Mouse (Mus musculus) C2C12 (cell line): ENCODE data around the gene Fkbp4.

Source experiments
- CTCF ChIP-seq: IDR thresholded peaks from one replicate; pipeline ENCODE4 v1.5.1; 2011; ENCODE audit not compliant: control insufficient read depth, insufficient read depth, insufficient read length
- FOSL1 ChIP-seq: IDR thresholded peaks from one replicate; pipeline ENCODE4 v1.8.0; 2011; ENCODE audit warnings: mild to moderate bottlenecking, low read length; ENCODE audit not compliant: poor library complexity, insufficient read depth, severe bottlenecking
- MAX ChIP-seq: IDR thresholded peaks from one replicate; pipeline ENCODE4 v1.6.1; 2011; ENCODE audit warnings: mild to moderate bottlenecking, control low read depth
- MYOD1 ChIP-seq: IDR thresholded peaks from one replicate; pipeline ENCODE4 v1.6.1; 2011; ENCODE audit warnings: low read depth; ENCODE audit not compliant: control insufficient read depth, insufficient read length
- MYOG ChIP-seq: IDR thresholded peaks from one replicate; pipeline ENCODE4 v1.6.1; 2011; ENCODE audit not compliant: control insufficient read depth, insufficient read length; ENCODE audit errors: extremely low read depth
- USF1 ChIP-seq: IDR thresholded peaks from one replicate; pipeline ENCODE4 v1.6.1; 2011; ENCODE audit warnings: low read depth, mild to moderate bottlenecking, control low read depth, moderate library complexity

GRCm38 (mm10) chr6:128464996-128465395, 26.5 kb upstream of the Fkbp4 start:
- TF ChIP-seq CTCF (no peak), MAX (no peak), FOSL1 (no peak), USF1 (no peak), MYOG (no peak), MYOD1 (no peak)
